Mouse (Mus musculus): ENCODE results near the gene Gpa33.

- TF ChIP-seq POLR2A (IDR thresholded peaks at IDR 0.05; ENCODE audit: insufficient read depth, low read length) (no peak), CTCF (IDR thresholded peaks at IDR 0.05; ENCODE audit: low read depth, low read length) (no peak), EP300 (IDR thresholded peaks at IDR 0.05; ENCODE audit: insufficient read depth, low read depth, low read length) (no peak)
These were observed 75.1 kb downstream of the Gpa33 start for GRCm38 (mm10) chr1:166205159-166205558.

Data from ES-Bruce4 (cell line).